Mouse (Mus musculus) common myeloid progenitor, adult 5-6 weeks (primary cell): Measurements from ENCODE around the gene Cyp2c50. TPM values are rescaled to one million over a fixed set of nuclear protein-coding genes. Genes with fewer than 3 reads are reported as not detected.
"Not testable (repeated sequence)": the region's sequence is repeated elsewhere in the genome, so short reads cannot be mapped to it uniquely, and the experiment has no call there.

Experiments
- ATAC-seq: replicated peaks from 2 replicates; pipeline ENCODE4 v1.8.0; 2016; ENCODE audit warnings: low read depth, mild to moderate bottlenecking, moderate TSS enrichment, inconsistent platforms; ENCODE audit not compliant: poor library complexity, severe bottlenecking
- total RNA-seq: library from RNA; stranded (forward); fragments of 200-1000, 187-1606 nt; gene quantifications from 2 replicates; pipeline ENCODE4 v1.2.3, GENCODE M21; 2017

The Cyp2c50 gene
- total RNA-seq = not detected in 2 replicates

DNA sequence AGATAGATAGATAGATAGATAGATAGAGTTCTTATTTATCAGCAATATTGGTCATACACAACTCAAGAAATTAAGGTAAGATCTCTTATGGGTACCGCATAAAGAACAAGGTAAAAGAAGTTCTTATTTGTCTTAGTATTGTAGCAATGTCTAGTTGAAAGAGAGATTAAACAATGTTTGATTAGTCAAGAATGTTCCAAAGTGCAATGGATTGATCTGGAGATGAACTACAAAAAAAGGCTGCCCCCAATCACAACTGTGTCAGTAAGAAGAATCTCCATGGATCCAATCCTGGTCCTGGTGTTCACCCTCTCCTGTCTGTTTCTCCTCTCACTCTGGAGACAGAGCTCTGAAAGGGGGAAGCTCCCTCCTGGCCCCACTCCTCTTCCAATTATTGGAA is at the start of gene Cyp2c50:
TSS of gene Cyp2c50 (plus strand) at position 268 of the 400 bp plus-strand sequence.
- not testable (repeated sequence) for ATAC-seq

GRCm38 (mm10) chr19:40073701-40074100 is 15.8 kb upstream of the Cyp2c50 start, which contains the start of gene Cyp2c54:
TSS of gene Cyp2c54 (minus strand) at chr19:40073827.
- no peak for ATAC-seq

DNA sequence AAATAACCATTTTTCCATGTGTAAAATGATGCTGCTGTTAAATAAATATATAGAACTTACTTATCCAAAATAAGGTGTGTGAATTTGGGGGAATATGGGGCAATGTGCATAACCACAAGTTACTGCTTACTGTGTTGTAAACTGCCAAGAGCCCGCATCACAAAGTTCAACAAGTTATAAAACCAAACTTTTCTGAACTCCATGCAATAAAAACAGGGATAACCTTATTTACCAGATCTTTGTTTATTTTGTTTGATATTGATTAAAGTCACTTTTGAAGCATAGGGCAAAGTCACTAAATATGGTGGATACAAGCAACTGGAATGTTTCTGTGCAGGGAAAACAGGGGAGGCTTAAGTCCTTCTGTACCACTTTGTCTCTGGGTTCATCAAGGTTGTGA is 1.1 kb upstream of the Cyp2c50 start:
- no peak for ATAC-seq

DNA sequence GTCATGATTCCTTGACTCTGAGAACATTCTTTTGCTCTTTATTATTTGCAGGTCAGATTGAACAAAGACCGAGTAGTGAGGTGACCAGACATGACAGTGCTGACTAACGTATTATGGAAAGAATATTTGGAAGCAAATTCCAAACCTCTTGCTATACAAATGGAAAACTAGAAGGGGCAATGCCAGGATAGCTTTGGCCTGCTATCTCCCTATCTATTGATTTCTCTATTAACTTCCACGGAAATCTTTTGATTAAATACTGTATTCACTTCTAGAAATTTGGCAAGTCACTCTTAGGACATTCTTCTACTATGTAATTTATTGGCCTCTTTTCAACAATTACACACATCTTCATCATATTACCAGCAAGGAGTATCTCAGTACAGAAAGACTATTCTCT is 1.6 kb downstream of the Cyp2c50 start:
- no peak for ATAC-seq

DNA sequence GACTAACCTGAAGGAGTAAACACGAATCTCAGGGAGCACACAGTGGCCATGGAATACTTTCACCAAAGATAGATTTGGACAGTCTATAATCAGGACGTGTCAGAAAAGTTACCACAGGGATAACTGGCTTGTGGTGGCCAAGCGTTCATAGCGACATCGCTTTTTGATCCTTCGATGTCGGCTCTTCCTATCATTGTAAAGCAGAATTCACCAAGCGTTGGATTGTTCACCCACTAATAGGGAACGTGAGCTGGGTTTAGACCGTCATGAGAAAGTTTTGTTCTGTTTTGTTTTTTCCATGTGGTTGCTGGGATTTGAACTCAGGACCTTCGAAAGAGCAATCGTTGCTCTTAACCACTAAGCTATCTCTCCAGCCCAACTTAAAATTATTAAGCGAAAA is 30.1 kb downstream of the Cyp2c50 start:
- ATAC-seq = not testable (repeated sequence)

- not testable (repeated sequence) for ATAC-seq
Observed at GRCm38 (mm10) chr19:40125165-40125564, 35.7 kb downstream of the Cyp2c50 start.

DNA sequence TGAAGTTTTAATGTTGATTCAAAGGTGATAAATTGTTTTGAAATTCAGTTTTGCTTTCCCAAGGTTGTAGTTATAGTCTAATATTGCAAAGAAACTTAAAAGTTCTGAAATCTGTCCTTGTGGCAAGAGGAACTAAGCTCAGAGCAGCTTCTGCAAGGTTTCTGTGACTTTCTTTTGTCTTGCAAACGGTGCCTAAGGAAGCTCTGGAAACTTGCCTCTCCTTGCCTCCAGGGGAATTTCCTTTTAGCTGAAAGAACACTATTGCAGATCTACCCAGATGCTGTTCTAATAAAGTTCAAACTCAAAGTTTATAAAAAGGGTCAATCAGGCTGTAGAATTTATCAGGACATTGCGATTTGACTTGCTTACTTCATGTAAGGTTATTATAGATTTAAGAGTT is 37.5 kb downstream of the Cyp2c50 start:
- not testable (repeated sequence) for ATAC-seq

Other genes with a start within 250 kb of the Cyp2c50 start
- gene Cyp2c69, start 202.9 kb upstream of the Cyp2c50 start, total RNA-seq = not detected in 2 replicates
- gene Cyp2c37, start 97.3 kb upstream of the Cyp2c50 start, total RNA-seq = not detected in 2 replicates
- not detected in 2 replicates for gene Cyp2c54, start 15.9 kb upstream of the Cyp2c50 start, total RNA-seq
- not detected in 2 replicates for gene Cyp2c70, start 97.6 kb downstream of the Cyp2c50 start, total RNA-seq
- gene Pdlim1, start 182.2 kb downstream of the Cyp2c50 start, total RNA-seq = 61.8 and 68.8 TPM in 2 replicates